Mouse (Mus musculus): Measurements from ENCODE around the gene Slc17a5. TPM values are rescaled to one million over a fixed set of nuclear protein-coding genes. Genes with fewer than 3 reads are reported as not detected.
"Not testable (repeated sequence)": the region's sequence is repeated elsewhere in the genome, so short reads cannot be mapped to it uniquely, and the experiment has no call there.

The Slc17a5 gene
- total and polyA plus RNA-seq, 3 experiments, result 1.5 to 11.6 (median 8.6) TPM

DNA sequence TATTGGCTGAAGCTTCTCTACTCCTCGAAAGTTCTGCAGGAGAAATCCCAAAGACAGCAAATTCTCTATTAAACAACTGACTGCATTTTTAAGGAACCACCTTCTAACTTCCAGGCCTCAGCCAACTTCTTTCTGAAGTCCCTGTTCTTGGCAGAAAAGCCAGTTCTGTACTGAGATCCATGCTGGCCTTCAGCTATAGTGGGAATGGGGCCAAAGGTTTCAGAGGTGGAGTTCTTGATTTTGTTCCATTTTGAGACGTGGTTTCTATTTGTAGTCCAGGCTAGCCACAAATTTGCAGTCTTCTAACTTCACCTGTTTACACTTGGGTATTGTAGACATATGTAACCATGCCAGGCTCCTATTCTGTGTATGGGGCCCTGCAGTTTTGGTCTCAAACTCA is 61.6 kb downstream of the Slc17a5 start:
- no peaks in the 10 kb centered on the region for H3K36me3 ChIP-seq (replicated peaks)
- TF ChIP-seq GATA2 (IDR thresholded peaks at IDR 0.05; ENCODE audit: borderline replicate concordance, low read depth, low read length), result no peak
- no peak for TF ChIP-seq GATA1 (IDR thresholded peaks at IDR 0.05; ENCODE audit: borderline replicate concordance, low read length)
- TF ChIP-seq TAL1 (conservative IDR thresholded peaks at IDR 0.05; ENCODE audit: low read depth, low read length), result no peak
- TF ChIP-seq CTCF (IDR thresholded peaks at IDR 0.05; ENCODE audit: low read depth, low read length), result no peak
- no peak for TF ChIP-seq POLR2AphosphoS5 (IDR thresholded peaks at IDR 0.05; ENCODE audit: insufficient replicate concordance, low read depth, low read length)
- H3K9me3 ChIP-seq (replicated peaks), result no peaks in the 10 kb centered on the region
- DNase-seq (ENCODE audit: low spot score) (no peak), ATAC-seq (ENCODE audit: extremely low read depth, insufficient number of reproducible peaks, low FRiP score, poor library complexity, severe bottlenecking) (no peak)
- H3K4me3 ChIP-seq (ENCODE audit: low read depth, low read length), result no peak overlapping the region
- H3K27me3 ChIP-seq (ENCODE audit: insufficient read depth, low read length), result peaks cover 18% of the 10 kb centered on the region
- H3K4me1 ChIP-seq (ENCODE audit: insufficient read depth, low read depth, low read length), result peaks cover 15% of the 10 kb centered on the region

GRCm38 (mm10) chr9:78525451-78526135 is 62.2 kb downstream of the Slc17a5 start:
- H3K4me3 ChIP-seq (ENCODE audit: low read depth, low read length), result no peak overlapping the region
- no peaks in the 10 kb centered on the region for H3K9me3 ChIP-seq (replicated peaks)
- TF ChIP-seq CTCF (IDR thresholded peaks at IDR 0.05; ENCODE audit: low read depth, low read length), result no peak
- no peak for TF ChIP-seq TAL1 (conservative IDR thresholded peaks at IDR 0.05; ENCODE audit: low read depth, low read length)
- TF ChIP-seq POLR2AphosphoS5 (IDR thresholded peaks at IDR 0.05; ENCODE audit: insufficient replicate concordance, low read depth, low read length), result no peak
- H3K4me1 ChIP-seq (ENCODE audit: insufficient read depth, low read depth, low read length), result peaks cover 21% of the 10 kb centered on the region
- ATAC-seq (ENCODE audit: extremely low read depth, insufficient number of reproducible peaks, low FRiP score, poor library complexity, severe bottlenecking), result no peak
- H3K36me3 ChIP-seq (replicated peaks), result no peaks in the 10 kb centered on the region
- peaks cover 24% of the 10 kb centered on the region for H3K27me3 ChIP-seq (ENCODE audit: insufficient read depth, low read length)
- DNase-seq (ENCODE audit: low spot score), result no peak

DNA sequence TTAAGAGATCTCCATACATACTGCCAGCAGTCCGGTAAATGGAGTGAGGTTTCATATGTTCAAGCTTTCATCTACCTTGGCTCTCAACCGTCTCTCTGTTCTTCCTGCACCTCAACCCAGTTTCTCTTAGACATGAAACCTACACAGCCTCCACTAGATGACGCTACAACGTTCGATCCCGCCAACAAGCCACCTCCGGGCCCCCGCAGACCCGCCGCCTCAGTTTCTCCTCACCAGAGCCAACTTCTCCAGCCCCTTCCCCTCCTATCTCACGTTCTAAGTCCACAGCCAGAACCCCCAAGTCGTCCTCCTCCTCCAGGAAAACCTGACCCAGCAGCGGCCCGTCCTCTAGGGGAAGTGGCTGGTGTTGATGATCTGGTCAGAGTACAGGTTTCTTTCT is 66.2 kb downstream of the Slc17a5 start:
- DNase-seq (ENCODE audit: low spot score) (peak; percentile 13), ATAC-seq (ENCODE audit: extremely low read depth, insufficient number of reproducible peaks, low FRiP score, poor library complexity, severe bottlenecking) (no peak)
- Histone ChIP-seq H3K36me3 (replicated peaks) (no peaks in the 10 kb centered on the region), H3K4me3 (ENCODE audit: low read depth, low read length) (no peak overlapping the region; the same call in 1 of the 2 replicates), H3K9me3 (replicated peaks) (no peaks in the 10 kb centered on the region), H3K27me3 (ENCODE audit: insufficient read depth, low read length) (peaks cover 31% of the 10 kb centered on the region), H3K4me1 (ENCODE audit: insufficient read depth, low read depth, low read length) (peaks cover 32% of the 10 kb centered on the region)
- TF ChIP-seq GATA1 (IDR thresholded peaks at IDR 0.05; ENCODE audit: borderline replicate concordance, low read length), result no peak
- no peak for TF ChIP-seq CTCF (IDR thresholded peaks at IDR 0.05; ENCODE audit: low read depth, low read length)
- TF ChIP-seq GATA2 (IDR thresholded peaks at IDR 0.05; ENCODE audit: borderline replicate concordance, low read depth, low read length), result no peak
- TF ChIP-seq POLR2AphosphoS5 (IDR thresholded peaks at IDR 0.05; ENCODE audit: insufficient replicate concordance, low read depth, low read length), result no peak
- TF ChIP-seq TAL1 (conservative IDR thresholded peaks at IDR 0.05; ENCODE audit: low read depth, low read length), result no peak

DNA sequence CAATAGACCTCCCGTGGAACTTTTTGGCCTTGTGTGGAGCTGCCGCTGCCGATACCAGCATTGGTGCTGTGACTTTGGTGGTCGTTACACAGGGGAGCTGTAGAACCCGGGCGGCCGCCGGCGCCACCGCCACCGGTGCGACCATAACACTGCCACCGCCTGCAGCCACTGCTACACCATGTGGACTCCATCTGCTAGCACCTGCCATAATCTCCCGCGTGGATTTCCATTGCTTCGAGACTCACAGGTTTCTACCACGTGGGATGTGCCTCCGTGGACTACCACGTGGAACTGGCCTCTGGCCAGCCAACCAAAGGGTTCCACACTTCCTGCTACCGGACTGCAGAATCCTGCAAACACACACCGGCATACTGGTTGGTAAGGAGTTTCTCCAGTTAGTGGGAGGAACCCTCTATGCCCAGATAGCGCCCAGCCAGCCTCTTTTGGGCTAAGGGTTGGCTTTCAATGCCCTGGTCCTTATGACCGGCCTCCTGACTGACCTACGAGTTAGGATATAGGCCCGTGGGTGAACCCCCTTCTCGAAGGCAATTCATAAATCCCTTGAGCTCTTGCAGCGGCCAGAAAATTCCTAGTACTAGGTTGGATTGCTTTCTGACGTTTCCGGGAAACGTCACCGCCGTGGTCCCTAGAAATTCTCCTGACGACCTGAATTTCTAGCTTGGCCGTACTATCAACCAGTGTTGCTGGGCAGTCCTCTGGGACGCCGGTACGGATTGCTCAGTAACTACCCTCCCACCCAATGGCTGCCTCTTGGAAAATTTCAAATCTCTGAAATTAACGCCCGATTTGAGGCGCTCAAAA is 66.8 kb downstream of the Slc17a5 start:
- Histone ChIP-seq H3K36me3 (replicated peaks) (no peaks in the 10 kb centered on the region), H3K9me3 (replicated peaks) (no peaks in the 10 kb centered on the region), H3K4me1 (ENCODE audit: insufficient read depth, low read depth, low read length) (peaks cover 36% of the 10 kb centered on the region), H3K27me3 (ENCODE audit: insufficient read depth, low read length) (peaks cover 31% of the 10 kb centered on the region), H3K4me3 (ENCODE audit: low read depth, low read length) (peak overlapping the region; percentile 61; the same call in 1 of the 2 replicates)
- no peak for ATAC-seq (ENCODE audit: extremely low read depth, insufficient number of reproducible peaks, low FRiP score, poor library complexity, severe bottlenecking)
- DNase-seq (ENCODE audit: low spot score), result no peak
- TF ChIP-seq GATA1 (IDR thresholded peaks at IDR 0.05; ENCODE audit: borderline replicate concordance, low read length) (no peak), GATA2 (IDR thresholded peaks at IDR 0.05; ENCODE audit: borderline replicate concordance, low read depth, low read length) (no peak), CTCF (IDR thresholded peaks at IDR 0.05; ENCODE audit: low read depth, low read length) (no peak), TAL1 (conservative IDR thresholded peaks at IDR 0.05; ENCODE audit: low read depth, low read length) (no peak), POLR2AphosphoS5 (IDR thresholded peaks at IDR 0.05; ENCODE audit: insufficient replicate concordance, low read depth, low read length) (no peak)

GRCm38 (mm10) chr9:78520127-78520779 is 67.6 kb downstream of the Slc17a5 start:
- peak overlapping the region; percentile 61; the same call in 1 of the 2 replicates for H3K4me3 ChIP-seq (ENCODE audit: low read depth, low read length)
- peaks cover 41% of the 10 kb centered on the region for H3K4me1 ChIP-seq (ENCODE audit: insufficient read depth, low read depth, low read length)
- DNase-seq (ENCODE audit: low spot score), result no peak
- no peak for TF ChIP-seq POLR2AphosphoS5 (IDR thresholded peaks at IDR 0.05; ENCODE audit: insufficient replicate concordance, low read depth, low read length)
- no peak for TF ChIP-seq GATA2 (IDR thresholded peaks at IDR 0.05; ENCODE audit: borderline replicate concordance, low read depth, low read length)
- no peak for TF ChIP-seq TAL1 (conservative IDR thresholded peaks at IDR 0.05; ENCODE audit: low read depth, low read length)
- no peak for TF ChIP-seq GATA1 (IDR thresholded peaks at IDR 0.05; ENCODE audit: borderline replicate concordance, low read length)
- TF ChIP-seq CTCF (IDR thresholded peaks at IDR 0.05; ENCODE audit: low read depth, low read length), result no peak
- no peak for ATAC-seq (ENCODE audit: extremely low read depth, insufficient number of reproducible peaks, low FRiP score, poor library complexity, severe bottlenecking)
- H3K9me3 ChIP-seq (replicated peaks), result no peaks in the 10 kb centered on the region
- H3K27me3 ChIP-seq (ENCODE audit: insufficient read depth, low read length), result peaks cover 31% of the 10 kb centered on the region
- H3K36me3 ChIP-seq (replicated peaks), result no peaks in the 10 kb centered on the region

GRCm38 (mm10) chr9:78517237-78517636 is 70.6 kb downstream of the Slc17a5 start:
- H3K4me3 ChIP-seq (ENCODE audit: low read depth, low read length); H3K9me3 ChIP-seq (replicated peaks); DNase-seq (ENCODE audit: low spot score); ATAC-seq (ENCODE audit: extremely low read depth, insufficient number of reproducible peaks, low FRiP score, poor library complexity, severe bottlenecking); H3K36me3 ChIP-seq (replicated peaks): not testable (repeated sequence)
- H3K4me1 ChIP-seq (ENCODE audit: insufficient read depth, low read depth, low read length), result peaks cover 64% of the 10 kb centered on the region
- H3K27me3 ChIP-seq (ENCODE audit: insufficient read depth, low read length), result peaks cover 20% of the 10 kb centered on the region
